Mouse (Mus musculus): ENCODE data around the gene Bahd1.

- TF ChIP-seq POLR2A (IDR thresholded peaks at IDR 0.05; ENCODE audit: extremely low read depth, insufficient read depth, low read length): no peak
- no peak for TF ChIP-seq CTCF (IDR thresholded peaks at IDR 0.05; ENCODE audit: extremely low read depth, insufficient read depth, low read length)
These were observed 26.3 kb downstream of the Bahd1 start, which contains the start of gene Chst14 for GRCm38 (mm10) chr2:118926361-118926997.

All from cortical plate, adult 2 months (tissue).